Mouse (Mus musculus): ENCODE data around the gene Lrp2. TPM values are rescaled to one million over a fixed set of nuclear protein-coding genes. Genes with fewer than 3 reads are reported as not detected.
A peak's percentile ranks its signal among the peaks of the same experiment; 100 is the strongest.

Gene Lrp2
- total and polyA plus RNA-seq, 3 experiments, result under 0.01 to 0.07 (median 0.01) TPM

- no peaks in the 10 kb centered on the region for H3K36me3 ChIP-seq (replicated peaks in 1 of 2; ENCODE audit: control insufficient read depth in 1 of 2, insufficient read depth in 1 of 2, low read length in 1 of 2)
- 0 out of 4 replicates have a peak, but pooled peaks cover 0 to 2% of the 10 kb centered on the region in 2 experiments for H3K4me1 ChIP-seq (ENCODE audit: control insufficient read depth in 1 of 2, insufficient read depth in 2 of 2)
- in situ Hi-C loops (cut with MboI; ENCODE audit: low pct_ligation_motif_present, low pct_unique_long_range_greater_than_20kb, low sequenced_read_pairs) (no loop called here), dilution Hi-C loops (cut with MboI; ENCODE audit: extremely low pct_ligation_motif_present, extremely low pct_unique_long_range_greater_than_20kb, low sequenced_read_pairs) (no loop called here)
- no peaks in the 10 kb centered on the region for H3K9me3 ChIP-seq (replicated peaks; ENCODE audit: low read length)
- H3K4me3 ChIP-seq (replicated peaks in 1 of 3; ENCODE audit: low read depth in 2 of 3, low read length in 2 of 3, poor library complexity in 1 of 3), result no peak overlapping the region
- no peaks in the 10 kb centered on the region for H3K27me3 ChIP-seq (replicated peaks)
- H3K9ac ChIP-seq (ENCODE audit: insufficient read depth, low read depth), result no peak overlapping the region
- H3K79me2 ChIP-seq (replicated peaks; ENCODE audit: control insufficient read depth, extremely low read depth, insufficient read depth, poor library complexity, severe bottlenecking), result no peaks in the 10 kb centered on the region
- no peak overlapping the region for H3K27ac ChIP-seq (ENCODE audit: insufficient read depth, low read depth)
- DNase-seq (ENCODE audit: extremely low read depth), result no peak
- TF ChIP-seq USF1 (IDR thresholded peaks at IDR 0.05; ENCODE audit: low read depth, low read length) (no peak), ZNF384 (IDR thresholded peaks at IDR 0.05; ENCODE audit: low read depth, low read length) (no peak), BHLHE40 (IDR thresholded peaks at IDR 0.05; ENCODE audit: low read depth, low read length) (no peak), MAFK (IDR thresholded peaks at IDR 0.05; ENCODE audit: insufficient replicate concordance, low read length) (no peak), ZMIZ1 (IDR thresholded peaks at IDR 0.05; ENCODE audit: low read depth, low read length) (no peak), MAX (IDR thresholded peaks at IDR 0.05; ENCODE audit: low read length) (no peak), SMC3 (IDR thresholded peaks at IDR 0.05; ENCODE audit: low read depth, low read length) (no peak), JUN (IDR thresholded peaks at IDR 0.05; ENCODE audit: insufficient read depth, low read depth, low read length) (no peak), ELF1 (IDR thresholded peaks at IDR 0.05; ENCODE audit: low read depth, low read length) (no peak), UBTF (IDR thresholded peaks at IDR 0.05; ENCODE audit: low read depth, low read length) (no peak), NELFE (IDR thresholded peaks at IDR 0.05; ENCODE audit: low read depth, low read length) (no peak), POLR2AphosphoS2 (IDR thresholded peaks at IDR 0.05; ENCODE audit: low read depth, low read length) (no peak), CHD2 (IDR thresholded peaks at IDR 0.05; ENCODE audit: low read length) (no peak), KAT2A (IDR thresholded peaks at IDR 0.05; ENCODE audit: insufficient replicate concordance, low read length) (no peak)
- H3K4me2 ChIP-seq (ENCODE audit: insufficient read depth, low read depth, poor library complexity, severe bottlenecking), result no peak overlapping the region
These were observed 85.5 kb downstream of the Lrp2 start for GRCm38 (mm10) chr2:69500357-69500756.

GRCm38 (mm10) chr2:69493130-69493529, 92.7 kb downstream of the Lrp2 start:
- dilution Hi-C loops (cut with MboI; ENCODE audit: extremely low pct_ligation_motif_present, extremely low pct_unique_long_range_greater_than_20kb, low sequenced_read_pairs), result no loop called here

More at GRCm38 (mm10) chr2:69493130-69493529, 92.7 kb downstream of the Lrp2 start:
- Histone ChIP-seq H3K9me3 (replicated peaks; ENCODE audit: low read length) (no peaks in the 10 kb centered on the region), H3K4me2 (ENCODE audit: insufficient read depth, low read depth, poor library complexity, severe bottlenecking) (no peak overlapping the region), H3K4me1 (ENCODE audit: control insufficient read depth in 1 of 2, insufficient read depth in 2 of 2) (peaks cover 11% of the 10 kb centered on the region in 2 experiments; a peak in 3 of 4 replicates), H3K27ac (ENCODE audit: insufficient read depth, low read depth) (no peak overlapping the region), H3K27me3 (replicated peaks) (no peaks in the 10 kb centered on the region), H3K36me3 (replicated peaks in 1 of 2; ENCODE audit: control insufficient read depth in 1 of 2, insufficient read depth in 1 of 2, low read length in 1 of 2) (no peaks in the 10 kb centered on the region), H3K9ac (ENCODE audit: insufficient read depth, low read depth) (no peak overlapping the region), H3K79me2 (replicated peaks; ENCODE audit: control insufficient read depth, extremely low read depth, insufficient read depth, poor library complexity, severe bottlenecking) (no peaks in the 10 kb centered on the region), H3K4me3 (replicated peaks in 1 of 3; ENCODE audit: low read depth in 2 of 3, low read length in 2 of 3, poor library complexity in 1 of 3) (no peak overlapping the region)
- DNase-seq (ENCODE audit: extremely low read depth), result peak; percentile 24
- in situ Hi-C loops (cut with MboI; ENCODE audit: low pct_ligation_motif_present, low pct_unique_long_range_greater_than_20kb, low sequenced_read_pairs), result no loop called here
- peak; percentile 78 for TF ChIP-seq RAD21 (IDR thresholded peaks at IDR 0.05; ENCODE audit: low read depth, low read length)
- TF ChIP-seq MAFK (IDR thresholded peaks at IDR 0.05; ENCODE audit: insufficient replicate concordance, low read length), result no peak
- TF ChIP-seq CTCF (conservative IDR thresholded peaks at IDR 0.05 in 1 of 2, IDR thresholded peaks at IDR 0.05 in 1 of 2; ENCODE audit: low read depth in 2 of 2, low read length in 2 of 2), result peak; percentile 25 to 76; a peak in 2 of 4 replicates
- no peak for TF ChIP-seq MXI1 (IDR thresholded peaks at IDR 0.05; ENCODE audit: low read depth, low read length)
- TF ChIP-seq USF2 (conservative IDR thresholded peaks at IDR 0.05; ENCODE audit: low read depth, low read length), result no peak
- TF ChIP-seq ZMIZ1 (IDR thresholded peaks at IDR 0.05; ENCODE audit: low read depth, low read length), result no peak
- TF ChIP-seq MYC (IDR thresholded peaks at IDR 0.05; ENCODE audit: low read depth, low read length), result 0 out of 2 replicates have a peak, but pooled peaks have one; percentile 25
- no peak for TF ChIP-seq ZC3H11A (IDR thresholded peaks at IDR 0.05; ENCODE audit: low read depth, low read length)
- no peak for TF ChIP-seq USF1 (IDR thresholded peaks at IDR 0.05; ENCODE audit: low read depth, low read length)
- TF ChIP-seq SMC3 (IDR thresholded peaks at IDR 0.05; ENCODE audit: low read depth, low read length), result peak; percentile 57
- TF ChIP-seq TCF12 (IDR thresholded peaks at IDR 0.05; ENCODE audit: low read depth, low read length), result no peak
